Mouse (Mus musculus) hindbrain, embryonic 10.5 days (tissue): Measurements from ENCODE around the gene Eno3. TPM values are rescaled to one million over a fixed set of nuclear protein-coding genes. Genes with fewer than 3 reads are reported as not detected.

Source experiments
- DNase-seq: peaks from one replicate; pipeline ENCODE4 v3.0.0-alpha.2; 2017; ENCODE audit warnings: low spot score
- H3K27ac ChIP-seq: fragments of 300-500 bp; sonication (generic); 2 replicates; pipeline ENCODE4 v1.5.1; 2016; ENCODE audit warnings: mild to moderate bottlenecking, moderate library complexity
- H3K27me3 ChIP-seq: fragments of 300-500 bp; sonication (generic); 2 replicates; pipeline ENCODE4 v1.6.1; 2016; ENCODE audit warnings: mild to moderate bottlenecking; ENCODE audit not compliant: poor library complexity, insufficient read depth, severe bottlenecking
- H3K36me3 ChIP-seq: fragments of 300-500 bp; sonication (generic); 2 replicates; pipeline ENCODE4 v1.6.1; 2016; ENCODE audit warnings: mild to moderate bottlenecking, moderate library complexity
- H3K4me1 ChIP-seq: fragments of 300-500 bp; sonication (generic); replicated peaks from 2 replicates; pipeline ENCODE4 v1.6.1; 2016; ENCODE audit warnings: mild to moderate bottlenecking
- H3K4me3 ChIP-seq: fragments of 300-500 bp; sonication (generic); 2 replicates; pipeline ENCODE4 v1.5.1; 2016; ENCODE audit warnings: mild to moderate bottlenecking, moderate library complexity
- H3K9me3 ChIP-seq: fragments of 300-500 bp; sonication (generic); 2 replicates; pipeline ENCODE4 v1.6.1; 2016; ENCODE audit warnings: mild to moderate bottlenecking, moderate library complexity
- WGBS: fragments of 180-500 bp; shearing (Covaris S2); methylation state at CpG from one replicate; pipeline ENCODE4 v1.1.7; 2016; 5-methylcytosine and 5-hydroxymethylcytosine counted together
- polyA plus RNA-seq: library from polyadenylated mRNA; unstranded; fragments of >200 nt; fragmentation: Nextera tagmentation; extraction: Ambion mirVana; gene quantifications from 2 replicates; pipeline ENCODE4 v1.2.1, GENCODE M21; 2016

The Eno3 gene
- polyA plus RNA-seq, 1 experiment from 2014 or later: 39.3 TPM

DNA sequence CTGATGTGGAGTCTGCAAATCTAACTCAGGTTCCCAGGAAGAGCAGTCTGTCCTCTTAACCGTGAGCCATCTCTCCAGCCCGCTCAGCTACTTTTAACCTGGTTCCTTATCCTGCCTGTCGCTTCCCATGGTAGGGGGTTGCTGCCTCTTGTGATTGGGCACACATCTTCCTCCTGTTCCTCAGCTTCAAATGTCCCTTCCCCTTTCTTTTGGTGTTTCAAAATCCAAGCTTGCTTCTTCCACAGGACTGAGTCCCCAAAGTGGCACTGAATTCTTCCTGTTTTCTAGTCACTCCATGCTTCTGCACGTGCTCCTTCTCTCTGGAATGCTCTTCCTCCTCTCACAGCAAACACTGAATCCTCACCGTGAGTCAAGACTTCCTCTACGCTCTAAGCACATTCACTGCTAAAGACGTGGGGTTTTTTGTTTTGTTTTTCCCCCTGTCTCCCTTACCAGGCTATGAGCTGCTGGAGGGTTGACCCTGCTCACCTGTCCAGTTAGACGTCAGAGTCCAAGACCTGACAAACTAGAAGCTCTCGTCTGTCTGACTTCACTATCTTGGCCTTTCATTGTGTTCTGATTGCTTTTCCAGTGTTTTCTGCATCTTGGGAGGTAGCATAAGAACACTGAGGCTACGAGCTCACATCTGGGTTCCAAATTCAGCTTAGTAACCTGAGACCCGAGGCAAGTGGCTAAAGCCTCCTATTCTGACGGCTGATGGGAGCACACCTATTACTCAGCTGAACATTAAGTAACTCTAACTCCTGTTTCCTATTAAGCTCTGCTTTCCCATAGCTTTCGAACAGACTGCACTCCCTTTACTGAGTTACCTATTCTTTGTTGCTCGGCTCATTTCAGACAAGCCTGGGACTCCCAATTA lies 10.5 kb downstream of the Eno3 start:
- peaks cover 64% of the 10 kb centered on the region for H3K36me3 ChIP-seq
- peaks cover 39% of the 10 kb centered on the region for H3K4me1 ChIP-seq
- DNase-seq: no peak
- 77% methylated on average over 14 of the region's 14 CpGs for WGBS
- peak overlapping the region; percentile 96 for H3K27ac ChIP-seq
- H3K9me3 ChIP-seq: no peaks in the 10 kb centered on the region
- peak overlapping the region; percentile 80 for H3K4me3 ChIP-seq
- no peaks in the 10 kb centered on the region for H3K27me3 ChIP-seq

DNA sequence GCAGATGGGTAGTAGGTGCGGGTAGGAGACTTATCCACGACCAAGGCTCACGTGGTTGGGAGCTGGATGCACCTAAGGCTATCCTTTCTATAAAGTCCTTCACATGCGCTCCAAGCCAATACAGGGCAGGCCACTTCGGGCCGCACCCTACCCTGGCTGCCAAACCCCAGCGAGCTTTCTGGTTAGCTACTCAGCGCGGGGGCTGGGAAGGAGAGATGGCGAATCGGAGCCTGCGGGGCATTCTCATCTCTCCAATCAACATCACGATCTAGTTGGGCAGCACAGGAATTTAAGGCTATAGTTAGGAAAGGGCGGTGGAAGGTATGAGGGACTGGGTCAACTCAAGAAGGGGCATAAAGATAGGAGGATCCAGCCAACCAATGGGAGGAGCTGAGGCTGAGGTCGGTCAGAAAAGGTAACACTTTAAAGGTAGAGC lies 11.4 kb downstream of the Eno3 start:
- WGBS: under 1% methylated on average over 15 of the region's 15 CpGs
- DNase-seq: no peak
- H3K36me3 ChIP-seq: peaks cover 60% of the 10 kb centered on the region
- H3K9me3 ChIP-seq: no peaks in the 10 kb centered on the region
- H3K27me3 ChIP-seq: no peaks in the 10 kb centered on the region
- H3K27ac ChIP-seq: peak overlapping the region; percentile 96
- peaks cover 39% of the 10 kb centered on the region for H3K4me1 ChIP-seq
- peak overlapping the region; percentile 80 for H3K4me3 ChIP-seq

DNA sequence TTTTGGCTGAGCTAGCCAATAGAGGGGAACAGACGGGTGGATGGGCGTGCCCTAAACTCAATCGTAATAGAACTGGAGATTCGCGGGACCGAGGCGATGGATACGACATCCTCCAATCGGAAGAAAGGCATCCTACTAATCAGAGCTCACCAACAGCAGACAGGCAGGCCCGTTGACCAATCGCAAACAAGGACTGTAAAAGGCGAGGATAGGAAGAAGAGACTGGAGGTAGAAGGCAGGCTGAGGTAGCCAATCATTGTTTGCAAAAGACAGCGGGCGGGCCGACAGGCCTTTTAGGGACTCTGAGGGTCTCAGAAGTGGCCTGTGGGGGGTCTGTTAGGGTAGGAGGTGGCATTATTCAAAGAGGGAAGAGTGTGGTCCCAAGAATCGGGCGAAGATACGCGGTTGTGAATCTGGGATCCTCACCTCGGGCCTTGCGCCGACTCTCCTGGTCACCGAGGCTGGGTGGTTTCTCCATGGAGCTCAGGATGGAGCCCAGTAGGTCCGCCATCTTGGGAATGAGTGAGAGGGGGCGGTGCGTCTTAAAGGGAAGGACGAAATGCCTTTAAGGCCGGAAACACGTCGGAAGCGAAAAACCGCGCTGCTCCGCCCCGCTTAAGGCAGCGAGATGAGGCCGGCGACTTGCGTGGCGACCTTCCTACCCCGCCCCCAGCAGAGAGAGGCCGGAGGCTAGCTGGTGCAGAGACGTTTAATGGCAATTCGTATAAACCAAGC lies 11.9 kb downstream of the Eno3 start, which contains the start of gene Spag7:
Gene Spag7 (minus strand): TSS at position 646 of the 735 bp plus-strand sequence.
- Histone ChIP-seq H3K4me3 (peak within 1 kb of the TSS; percentile 80), H3K9me3 (no peaks in the 10 kb centered on the region), H3K4me1 (peaks cover 42% of the 10 kb centered on the region), H3K27ac (peak within 1 kb of the TSS; percentile 96), H3K36me3 (peaks cover 58% of the 10 kb centered on the region), H3K27me3 (no peaks in the 10 kb centered on the region)
- DNase-seq: peak; percentile 96
- WGBS: under 1% methylated on average over 44 of the region's 44 CpGs

DNA sequence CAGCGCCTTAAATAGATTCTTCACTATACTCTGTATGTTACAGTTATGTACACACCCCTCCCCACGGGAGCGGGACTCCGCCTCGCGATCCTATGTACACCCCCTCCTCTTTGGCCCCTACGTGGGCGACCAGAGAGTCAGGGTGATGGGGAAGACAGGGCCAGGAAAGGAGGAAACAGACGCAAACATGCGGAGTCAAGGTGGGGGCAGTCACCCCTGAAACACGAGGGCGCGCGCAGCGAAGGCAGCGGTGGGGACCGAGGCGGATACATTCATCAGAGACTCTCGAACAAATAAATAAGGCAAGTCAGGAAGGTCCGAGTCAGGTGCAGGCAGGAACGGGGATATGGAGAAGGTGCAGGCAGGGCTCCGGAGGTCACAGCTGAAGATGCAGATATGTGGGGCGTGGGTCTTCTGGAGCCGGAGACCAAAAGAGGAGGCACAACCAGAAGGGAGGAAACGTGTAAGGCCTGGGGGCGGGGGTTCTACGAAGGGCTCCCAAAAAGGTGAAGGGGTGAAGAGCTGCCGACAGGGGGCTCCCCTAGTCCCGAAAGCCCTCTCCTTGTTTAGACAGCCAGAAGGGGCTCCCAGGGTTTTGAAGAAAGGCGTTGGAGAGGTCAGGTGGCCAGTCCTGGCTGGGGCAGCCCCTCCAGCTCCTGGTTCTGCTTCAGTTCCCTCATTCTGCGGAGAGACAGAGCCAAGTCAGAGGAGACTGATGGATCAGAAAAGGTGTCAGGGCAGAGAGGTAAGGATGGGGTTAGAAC lies 12.8 kb downstream of the Eno3 start:
- Histone ChIP-seq H3K36me3 (peaks cover 57% of the 10 kb centered on the region), H3K27me3 (no peaks in the 10 kb centered on the region), H3K9me3 (no peaks in the 10 kb centered on the region), H3K4me1 (peaks cover 43% of the 10 kb centered on the region), H3K4me3 (peak overlapping the region; percentile 80), H3K27ac (peak overlapping the region; percentile 96)
- WGBS: under 1% methylated on average over 31 of the region's 31 CpGs
- peak; percentile 83 for DNase-seq

DNA sequence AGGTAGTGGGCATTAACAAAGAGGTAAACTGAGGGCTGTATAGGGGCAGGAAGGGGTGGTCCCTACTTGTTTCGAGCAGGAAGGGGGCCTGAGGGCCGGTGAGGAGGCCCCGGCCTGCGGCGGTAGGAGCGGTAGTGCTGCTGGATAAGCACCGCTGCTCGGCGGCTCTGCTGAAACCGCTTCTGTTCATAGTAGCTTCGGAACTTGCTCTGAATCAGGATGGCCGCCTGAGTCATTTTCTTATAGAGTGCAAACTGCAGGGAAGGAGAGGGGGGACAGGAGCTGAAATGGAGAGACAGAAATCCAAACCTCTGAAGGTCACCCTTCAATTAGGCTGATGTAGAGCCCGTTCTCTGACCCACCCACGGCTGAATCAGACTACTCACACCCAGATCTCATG lies 13.5 kb downstream of the Eno3 start:
- H3K27ac ChIP-seq: peak overlapping the region; percentile 96
- peak overlapping the region; percentile 80 for H3K4me3 ChIP-seq
- H3K4me1 ChIP-seq: peaks cover 43% of the 10 kb centered on the region
- H3K27me3 ChIP-seq: no peaks in the 10 kb centered on the region
- no peaks in the 10 kb centered on the region for H3K9me3 ChIP-seq
- H3K36me3 ChIP-seq: peaks cover 56% of the 10 kb centered on the region
- no peak for DNase-seq
- WGBS: 47% methylated on average over 14 of the region's 14 CpGs

DNA sequence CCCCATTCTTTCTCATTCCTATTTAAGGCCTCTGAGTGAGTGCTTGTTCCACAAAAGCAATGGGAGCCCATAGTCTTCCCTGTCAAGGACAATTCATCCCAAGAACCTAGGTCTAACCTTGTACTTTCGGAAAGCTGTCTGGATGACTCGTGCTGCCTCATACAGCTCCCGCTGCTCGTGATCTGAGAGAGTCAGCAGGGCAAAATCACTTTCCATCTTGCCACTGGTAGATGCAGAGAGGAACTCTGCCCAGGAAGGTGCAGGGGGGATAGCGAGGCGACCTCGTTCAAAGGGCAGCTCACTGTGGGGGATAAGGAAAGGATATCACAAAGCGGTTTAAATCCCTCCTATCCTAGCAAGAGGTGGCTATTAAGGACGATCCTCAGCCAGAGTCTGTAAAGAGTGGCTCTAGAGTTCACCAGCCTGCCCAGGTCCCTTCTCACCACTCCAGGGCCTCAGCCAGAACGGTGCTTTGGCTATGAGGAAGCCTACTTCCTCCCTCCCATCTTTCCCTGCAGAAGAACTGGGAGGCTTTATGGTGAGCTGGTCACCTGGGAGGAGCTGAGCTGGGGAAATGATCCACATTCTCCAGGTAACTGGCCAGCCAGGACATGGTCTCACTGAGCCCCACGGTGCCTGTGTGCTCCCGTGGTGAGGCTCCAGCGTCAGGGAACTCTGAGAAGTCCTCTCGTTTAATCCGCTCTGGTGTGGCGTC lies 14.5 kb downstream of the Eno3 start:
- no peaks in the 10 kb centered on the region for H3K9me3 ChIP-seq
- peaks cover 43% of the 10 kb centered on the region for H3K4me1 ChIP-seq
- DNase-seq: no peak
- H3K27ac ChIP-seq: no peak overlapping the region
- H3K36me3 ChIP-seq: peaks cover 58% of the 10 kb centered on the region
- peak overlapping the region; percentile 80; the same call in 1 of the 2 replicates for H3K4me3 ChIP-seq
- H3K27me3 ChIP-seq: no peaks in the 10 kb centered on the region
- WGBS: 83% methylated on average over 16 of the region's 16 CpGs

DNA sequence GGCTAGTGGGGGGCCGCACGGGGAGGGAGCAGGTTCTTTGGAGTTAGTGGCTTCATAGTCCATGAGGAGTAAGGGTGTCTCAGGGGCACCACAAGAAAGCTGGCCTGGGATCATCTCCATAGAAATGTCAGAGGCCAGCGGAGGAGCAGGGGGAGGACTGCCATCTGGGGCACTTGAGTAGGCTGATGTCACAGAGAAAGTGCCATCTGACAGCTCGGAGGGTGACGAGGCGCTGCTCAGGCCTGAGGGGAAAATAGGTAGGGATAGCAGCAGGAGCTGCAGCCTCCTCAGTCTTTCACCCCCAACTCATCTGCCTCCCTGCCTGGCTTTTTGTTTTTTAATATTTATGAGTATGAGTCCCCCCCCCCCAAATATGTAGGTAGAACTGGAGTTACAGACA lies 17.0 kb downstream of the Eno3 start:
- 55% methylated on average over 6 of the region's 6 CpGs for WGBS
- Histone ChIP-seq H3K4me3 (no peak overlapping the region), H3K9me3 (no peaks in the 10 kb centered on the region), H3K27ac (peak overlapping the region; percentile 30; the same call in 1 of the 2 replicates), H3K4me1 (peaks cover 38% of the 10 kb centered on the region), H3K36me3 (peaks cover 58% of the 10 kb centered on the region), H3K27me3 (no peaks in the 10 kb centered on the region)
- DNase-seq: no peak

DNA sequence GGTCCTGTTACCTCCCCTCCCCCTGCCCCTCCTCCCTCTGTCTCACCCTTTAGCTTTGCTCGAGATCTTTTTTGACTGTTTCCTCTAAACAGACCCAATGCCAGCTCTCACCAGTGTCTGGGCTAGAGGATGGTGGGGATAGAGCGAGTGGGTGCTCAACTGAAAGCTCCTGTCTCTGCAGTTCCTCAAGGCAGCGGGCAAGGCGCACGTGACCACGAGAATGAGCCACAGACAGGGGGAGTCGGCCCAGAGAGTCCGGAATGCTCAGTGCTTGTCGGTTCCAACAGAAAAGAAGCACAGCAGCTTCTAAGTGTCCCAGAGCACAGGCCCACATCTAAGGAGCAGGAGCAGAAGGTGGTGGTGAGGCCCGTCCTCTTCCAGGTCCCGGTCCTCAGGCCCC lies 17.5 kb downstream of the Eno3 start:
- Histone ChIP-seq H3K27me3 (no peaks in the 10 kb centered on the region), H3K4me3 (no peak overlapping the region), H3K4me1 (peaks cover 37% of the 10 kb centered on the region), H3K9me3 (no peaks in the 10 kb centered on the region), H3K27ac (0 out of 2 replicates have a peak overlapping the region, but pooled peaks have one; percentile 30), H3K36me3 (peaks cover 63% of the 10 kb centered on the region)
- DNase-seq: no peak
- 65% methylated on average over 11 of the region's 11 CpGs for WGBS

DNA sequence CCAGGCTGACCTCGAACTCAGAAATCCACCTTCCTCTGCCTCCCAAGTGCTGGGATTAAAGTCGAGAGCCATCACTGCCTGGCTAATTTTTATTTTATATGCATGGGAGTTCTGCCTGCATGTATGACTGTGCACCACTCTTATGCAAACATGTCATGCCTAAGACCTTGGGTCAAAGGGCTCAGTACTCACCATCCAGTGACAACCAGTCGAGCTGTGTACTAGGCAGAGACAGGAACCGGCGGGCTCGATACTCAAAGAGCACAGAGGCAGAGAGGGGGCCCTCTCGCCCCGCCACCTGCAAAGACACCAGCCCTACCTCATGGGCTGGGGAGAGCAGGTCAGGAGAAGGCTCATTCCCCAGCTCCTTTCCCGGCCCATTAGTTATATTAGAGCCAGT lies 21.1 kb downstream of the Eno3 start:
- peaks cover 66% of the 10 kb centered on the region for H3K36me3 ChIP-seq
- H3K27ac ChIP-seq: no peak overlapping the region
- peaks cover 40% of the 10 kb centered on the region for H3K4me1 ChIP-seq
- H3K27me3 ChIP-seq: no peaks in the 10 kb centered on the region
- 75% methylated on average over 9 of the region's 9 CpGs for WGBS
- H3K4me3 ChIP-seq: no peak overlapping the region
- no peaks in the 10 kb centered on the region for H3K9me3 ChIP-seq
- DNase-seq: no peak

DNA sequence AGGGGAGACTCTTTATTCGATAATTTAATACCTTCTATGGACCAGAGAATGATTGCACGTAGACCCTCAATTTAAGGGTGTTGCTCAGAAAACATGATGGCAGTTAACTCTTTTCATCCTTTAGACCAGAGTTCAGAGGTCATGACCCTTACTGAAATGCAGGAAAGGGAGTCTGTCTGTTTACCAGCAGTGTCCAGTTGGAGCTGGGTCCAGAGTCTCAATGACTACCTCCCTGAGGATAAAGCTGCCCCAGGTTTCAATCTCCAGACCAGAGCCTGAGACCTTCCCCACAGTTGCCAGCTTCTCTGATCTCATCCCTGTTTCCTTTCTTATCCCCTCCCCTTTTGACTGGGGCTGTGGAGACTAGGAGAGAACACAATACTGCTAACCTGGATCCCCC lies 21.6 kb downstream of the Eno3 start:
- no peaks in the 10 kb centered on the region for H3K27me3 ChIP-seq
- H3K4me1 ChIP-seq: peaks cover 42% of the 10 kb centered on the region
- no peak for DNase-seq
- no peak overlapping the region for H3K4me3 ChIP-seq
- H3K27ac ChIP-seq: no peak overlapping the region
- WGBS: 60% methylated on average over 2 of the region's 2 CpGs
- no peaks in the 10 kb centered on the region for H3K9me3 ChIP-seq
- peaks cover 71% of the 10 kb centered on the region for H3K36me3 ChIP-seq

DNA sequence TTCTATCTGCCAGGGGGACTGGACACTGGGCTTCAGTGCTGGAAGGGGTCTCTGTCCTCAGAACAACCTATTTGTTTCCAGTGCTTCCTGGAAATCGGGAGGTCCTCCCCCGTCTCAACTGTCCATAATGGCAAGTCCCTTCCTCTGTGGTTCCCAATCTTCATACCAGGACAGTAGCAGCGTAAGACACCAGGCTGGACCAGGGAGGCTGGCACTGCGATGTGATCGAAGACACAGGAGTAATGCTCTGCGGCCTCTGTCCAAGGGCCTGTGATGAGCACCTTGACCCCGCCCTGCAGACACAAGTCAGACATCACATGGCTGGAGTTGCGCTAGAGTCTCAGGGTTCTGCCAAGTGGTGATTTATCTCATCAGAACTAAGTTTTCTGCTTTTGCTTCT lies 22.4 kb downstream of the Eno3 start:
- Histone ChIP-seq H3K4me1 (peaks cover 35% of the 10 kb centered on the region), H3K27ac (no peak overlapping the region), H3K27me3 (no peaks in the 10 kb centered on the region), H3K36me3 (peaks cover 71% of the 10 kb centered on the region), H3K9me3 (no peaks in the 10 kb centered on the region), H3K4me3 (no peak overlapping the region)
- 97% methylated on average over 8 of the region's 8 CpGs for WGBS
- no peak for DNase-seq

DNA sequence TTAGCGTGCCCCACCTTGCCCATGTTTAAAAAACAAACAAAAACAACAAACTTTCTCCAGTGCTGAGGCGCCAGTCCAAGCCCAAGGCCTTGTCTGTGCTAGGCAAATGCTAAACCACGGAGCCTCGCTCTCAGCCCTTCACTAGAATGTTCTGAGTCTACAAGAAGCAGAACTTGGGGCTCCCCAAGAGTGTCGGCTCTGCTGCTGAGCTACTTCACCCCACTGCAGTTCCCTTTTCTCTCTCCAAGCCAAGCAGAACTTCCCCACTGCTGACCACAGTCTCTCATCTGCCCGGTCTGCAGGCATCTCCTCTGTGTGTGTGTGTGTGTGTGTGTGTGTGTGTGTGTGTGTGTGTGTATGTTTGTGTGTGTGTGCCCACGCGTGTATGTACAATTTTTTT lies 22.9 kb downstream of the Eno3 start:
- Histone ChIP-seq H3K4me1 (peaks cover 34% of the 10 kb centered on the region), H3K9me3 (no peaks in the 10 kb centered on the region), H3K27ac (no peak overlapping the region), H3K27me3 (no peaks in the 10 kb centered on the region), H3K36me3 (peaks cover 73% of the 10 kb centered on the region), H3K4me3 (no peak overlapping the region)
- DNase-seq: no peak
- 84% methylated on average over 8 of the region's 8 CpGs for WGBS
